ENCODE assay signal across 29 mouse cellular contexts in genomic region chr2:163256765-163257164, GRCm38 (mm10). TPM values are rescaled to one million over a fixed set of nuclear protein-coding genes. Genes with fewer than 3 reads are reported as not detected.
DNase-seq lines count a peak whose midpoint lies in the region; ATAC-seq and TF ChIP-seq lines count a peak whose summit lies in the region.
"Had no signal": no experiment of that assay in that cellular context is flagged by ENCODE, and none has a peak within 500 bp of the region (broad histone marks: within the 10 kb centered on the region; RNA-seq: fewer than 3 reads in every experiment).

No protein-coding gene starts in this region.

- H3K4me2 ChIP-seq in intestine, embryonic 14.5 days (ENCODE audit: low read length), result no peak overlapping the region
- H3K4me2 ChIP-seq in intestine, embryonic 16.5 days (ENCODE audit: low read depth, low read length), result no peak overlapping the region
- H3K4me2 ChIP-seq in lung, embryonic 15.5 days, result no peak overlapping the region
- no peak overlapping the region for H3K4me2 ChIP-seq in forebrain, postnatal 0 days (ENCODE audit: low read depth)
- H3K4me2 ChIP-seq: embryonic facial prominence, embryonic 13.5 days; forebrain, embryonic 12.5 days; forebrain, embryonic 15.5 days; heart, embryonic 11.5 days; hindbrain, embryonic 14.5 days had no signal

- 0 out of 2 replicates have a peak, but pooled peaks have one; percentile 37 for ATAC-seq in intestine, embryonic 14.5 days (replicated peaks; ENCODE audit: low FRiP score, low TSS enrichment, low read depth)
- ATAC-seq in intestine, embryonic 16.5 days, result no peak
- peak; percentile 82 for ATAC-seq in lung, embryonic 15.5 days (ENCODE audit: borderline replicate concordance, extremely low read depth, low FRiP score, low TSS enrichment)
- no peak for ATAC-seq in forebrain, postnatal 0 days
- ATAC-seq: activated CD4-positive, CD25-positive, alpha-beta regulatory T cell, adult 4 months; CD4-positive, CD25-positive, alpha-beta regulatory T cell, adult 4 months; forebrain, embryonic 15.5 days had no signal

- no peak for DNase-seq in intestine, embryonic 14.5 days (ENCODE audit: low spot score)
- DNase-seq in lung, postnatal 4 days, result no peak
- DNase-seq in MN1 (ENCODE audit: low spot score), result peak; percentile 26
- no peak for DNase-seq in forebrain, postnatal 0 days
- DNase-seq: adrenal gland, adult 8-10 months; adrenal gland, postnatal 25 days; cerebellum, adult 11-12 months; cerebellum, adult 8-10 months; cerebellum, postnatal 10 days; cerebellum, postnatal 36 days; embryo, embryonic 11 days; gastrocnemius, postnatal 10 days; gastrocnemius, postnatal 36 days; heart, postnatal 10 days; heart, postnatal 36 days had no signal

- H3K4me1 ChIP-seq in intestine, embryonic 14.5 days (replicated peaks; ENCODE audit: control insufficient read depth, insufficient read depth, low read length), result 0 out of 2 replicates have a peak, but pooled peaks cover 6% of the 10 kb centered on the region
- peaks cover 14% of the 10 kb centered on the region for H3K4me1 ChIP-seq in intestine, embryonic 16.5 days (ENCODE audit: control insufficient read depth, insufficient read depth, low read length)
- H3K4me1 ChIP-seq in lung, embryonic 15.5 days, result peaks cover 19% of the 10 kb centered on the region
- peaks cover 4% of the 10 kb centered on the region; the same call in 1 of the 2 replicates for H3K4me1 ChIP-seq in forebrain, postnatal 0 days (ENCODE audit: insufficient read depth)

- H3K9ac ChIP-seq in intestine, embryonic 14.5 days (ENCODE audit: low read length), result no peak overlapping the region
- no peak overlapping the region for H3K9ac ChIP-seq in intestine, embryonic 16.5 days (ENCODE audit: low read depth, low read length)
- no peak overlapping the region for H3K9ac ChIP-seq in lung, embryonic 15.5 days
- H3K9ac ChIP-seq in forebrain, postnatal 0 days, result no peak overlapping the region
- H3K9ac ChIP-seq: embryonic facial prominence, embryonic 13.5 days; forebrain, embryonic 12.5 days; forebrain, embryonic 15.5 days; hindbrain, embryonic 14.5 days had no signal

- WGBS in intestine, embryonic 14.5 days, result 36% methylated on average over 1 of the region's 1 CpGs
- 47% methylated on average over 1 of the region's 1 CpGs for WGBS in intestine, embryonic 16.5 days
- 32% methylated on average over 1 of the region's 1 CpGs for WGBS in lung, embryonic 15.5 days
- 66% methylated on average over 1 of the region's 1 CpGs for WGBS in forebrain, postnatal 0 days

- TF ChIP-seq CTCF in forebrain, postnatal 0 days (IDR thresholded peaks at IDR 0.05; ENCODE audit: low read depth), result no peak

- H3K27ac ChIP-seq in intestine, embryonic 14.5 days (ENCODE audit: low read depth), result no peak overlapping the region
- no peak overlapping the region for H3K27ac ChIP-seq in intestine, embryonic 16.5 days (ENCODE audit: low read length)
- peak overlapping the region; percentile 43 for H3K27ac ChIP-seq in lung, embryonic 15.5 days
- no peak overlapping the region for H3K27ac ChIP-seq in forebrain, postnatal 0 days (ENCODE audit: low read depth, low read length)
- H3K27ac ChIP-seq: embryonic facial prominence, embryonic 10.5 days; embryonic facial prominence, embryonic 13.5 days; forebrain, embryonic 12.5 days; forebrain, embryonic 15.5 days; hindbrain, embryonic 10.5 days; hindbrain, embryonic 14.5 days had no signal

- no peaks in the 10 kb centered on the region for H3K9me3 ChIP-seq in intestine, embryonic 14.5 days (ENCODE audit: control insufficient read depth, low read length)
- H3K9me3 ChIP-seq in intestine, embryonic 16.5 days (ENCODE audit: control insufficient read depth, low read length), result no peaks in the 10 kb centered on the region
- no peaks in the 10 kb centered on the region for H3K9me3 ChIP-seq in lung, embryonic 15.5 days
- H3K9me3 ChIP-seq in forebrain, postnatal 0 days (ENCODE audit: low read length), result no peaks in the 10 kb centered on the region
- H3K9me3 ChIP-seq: embryonic facial prominence, embryonic 10.5 days; embryonic facial prominence, embryonic 13.5 days; forebrain, embryonic 12.5 days; forebrain, embryonic 15.5 days; hindbrain, embryonic 10.5 days had no signal

- no peaks in the 10 kb centered on the region for H3K27me3 ChIP-seq in intestine, embryonic 14.5 days (replicated peaks; ENCODE audit: control insufficient read depth, insufficient read depth, low read length)
- no peaks in the 10 kb centered on the region for H3K27me3 ChIP-seq in intestine, embryonic 16.5 days (replicated peaks; ENCODE audit: control insufficient read depth, insufficient read depth, low read length)
- H3K27me3 ChIP-seq in lung, embryonic 15.5 days, result no peaks in the 10 kb centered on the region
- H3K27me3 ChIP-seq in forebrain, postnatal 0 days (ENCODE audit: insufficient read depth, low read length), result peaks cover 6% of the 10 kb centered on the region; the same call in 1 of the 2 replicates
- H3K27me3 ChIP-seq: forebrain, embryonic 12.5 days; forebrain, embryonic 15.5 days had no signal

- H3K36me3 ChIP-seq in intestine, embryonic 14.5 days (ENCODE audit: control insufficient read depth, insufficient read depth, low read length), result no peaks in the 10 kb centered on the region
- H3K36me3 ChIP-seq in intestine, embryonic 16.5 days (ENCODE audit: control insufficient read depth, insufficient read depth, low read length), result no peaks in the 10 kb centered on the region
- no peaks in the 10 kb centered on the region for H3K36me3 ChIP-seq in lung, embryonic 15.5 days
- H3K36me3 ChIP-seq in forebrain, postnatal 0 days (ENCODE audit: insufficient read depth), result no peaks in the 10 kb centered on the region
- H3K36me3 ChIP-seq: embryonic facial prominence, embryonic 10.5 days; embryonic facial prominence, embryonic 13.5 days; forebrain, embryonic 12.5 days; forebrain, embryonic 15.5 days had no signal

- H3K4me3 ChIP-seq in intestine, embryonic 14.5 days (ENCODE audit: low read depth, low read length), result no peak overlapping the region
- H3K4me3 ChIP-seq in intestine, embryonic 16.5 days (ENCODE audit: low read length), result no peak overlapping the region
- H3K4me3 ChIP-seq in lung, embryonic 15.5 days, result no peak overlapping the region
- H3K4me3 ChIP-seq in forebrain, postnatal 0 days (ENCODE audit: low read depth, low read length), result no peak overlapping the region
- H3K4me3 ChIP-seq: embryonic facial prominence, embryonic 10.5 days; embryonic facial prominence, embryonic 13.5 days; erythroblast, embryonic 14.5 days; forebrain, embryonic 12.5 days; forebrain, embryonic 15.5 days; hindbrain, embryonic 10.5 days had no signal

RNA-seq across cellular contexts. Expression of gene Tox2, which starts 53.8 kb away (rescaled TPM):
- 6.3 and 7.3 TPM in 2 replicates for polyA plus RNA-seq in intestine, embryonic 14.5 days (2014; fragmentation: Nextera tagmentation; extraction: Ambion mirVana)
- polyA plus RNA-seq in intestine, embryonic 16.5 days (2015; fragmentation: Nextera tagmentation; extraction: Ambion mirVana), result 5.6 and 5.7 TPM in 2 replicates
- polyA plus RNA-seq in lung, embryonic 15.5 days (2015; fragmentation: Nextera tagmentation; extraction: Ambion mirVana), result 2.8 and 3.3 TPM in 2 replicates
- total RNA-seq in forebrain, postnatal 0 days (2014; rRNA removed), result 2.8 and 8.0 TPM in 2 replicates
- polyA plus RNA-seq in forebrain, postnatal 0 days (2015; fragmentation: Nextera tagmentation; extraction: Ambion mirVana), result 21.0 and 35.2 TPM in 2 replicates
- total RNA-seq: granulocyte monocyte progenitor cell, adult 5-6 weeks; MEL had no signal

Comparison
In these comparisons a context has a peak if more than half of its experiments do, and no peak if none do; other contexts are left out.
1. ATAC-seq: peak in intestine, embryonic 14.5 days (single experiment) and lung, embryonic 15.5 days (single experiment); none in intestine, embryonic 16.5 days (single experiment) and forebrain, postnatal 0 days (single experiment).